Comparison of ENCODE assay signal across 8 mouse cellular contexts in the genomic region with DNA sequence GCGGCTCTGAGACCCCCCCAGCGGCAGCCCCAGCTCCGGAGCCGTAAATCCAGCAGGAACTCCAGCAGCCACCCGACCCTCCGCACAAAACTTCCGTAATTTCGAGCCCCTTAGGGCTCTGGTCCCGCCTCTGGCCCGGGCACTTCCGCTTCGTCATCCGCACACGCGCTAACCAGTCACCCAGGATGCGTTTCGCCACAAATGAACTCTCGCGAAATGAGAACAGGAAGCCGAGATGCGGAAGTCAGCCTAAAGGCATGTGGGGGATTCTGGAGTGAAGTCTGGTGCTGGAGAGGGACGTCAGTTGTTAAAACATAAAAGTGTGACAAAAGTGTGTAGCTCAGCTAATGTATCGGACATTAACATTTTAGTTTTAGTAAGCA. TPM values are rescaled to one million over a fixed set of nuclear protein-coding genes. Genes with fewer than 3 reads are reported as not detected.
DNase-seq lines count a peak whose midpoint lies in the region; ATAC-seq and TF ChIP-seq lines count a peak whose summit lies in the region.

A gene (minus strand): TSS at position 187 of the 383 bp plus-strand sequence.

- DNase-seq in 3134 (ENCODE audit: extremely low read depth, insufficient read length, low spot score), result peak; percentile 92
- DNase-seq in adrenal gland, postnatal 36 days, result peak; percentile 93 to 94
- peak; percentile 96 to 97 for DNase-seq in heart, adult 18-20 months
- DNase-seq in kidney, adult 2 months, result peak; percentile 97
- DNase-seq in spleen, adult 2 months (ENCODE audit: low read depth in 1 of 2, low spot score in 2 of 2), result peak; percentile 93 to 95

- peak within 1 kb of the TSS; percentile 97 for H3K27ac ChIP-seq in embryonic facial prominence, embryonic 13.5 days
- H3K27ac ChIP-seq in kidney, adult 2 months (ENCODE audit: insufficient read depth, low read depth, low read length), result peak within 1 kb of the TSS; percentile 80
- H3K27ac ChIP-seq in limb, embryonic 12.5 days, result peak within 1 kb of the TSS; percentile 93
- peak within 1 kb of the TSS; percentile 90 for H3K27ac ChIP-seq in midbrain, embryonic 15.5 days
- H3K27ac ChIP-seq in spleen, adult 2 months (ENCODE audit: insufficient read depth, low read length), result peak within 1 kb of the TSS; percentile 72

- no peaks in the 10 kb centered on the region for H3K27me3 ChIP-seq in embryonic facial prominence, embryonic 13.5 days
- no peaks in the 10 kb centered on the region for H3K27me3 ChIP-seq in kidney, adult 2 months (replicated peaks; ENCODE audit: control insufficient read depth, insufficient read depth, low read length)
- no peaks in the 10 kb centered on the region for H3K27me3 ChIP-seq in limb, embryonic 12.5 days
- no peaks in the 10 kb centered on the region for H3K27me3 ChIP-seq in midbrain, embryonic 15.5 days (replicated peaks)
- H3K27me3 ChIP-seq in spleen, adult 2 months (ENCODE audit: control insufficient read depth, insufficient read depth, low read length), result no peaks in the 10 kb centered on the region

- no peaks in the 10 kb centered on the region for H3K9me3 ChIP-seq in embryonic facial prominence, embryonic 13.5 days
- no peaks in the 10 kb centered on the region for H3K9me3 ChIP-seq in limb, embryonic 12.5 days
- H3K9me3 ChIP-seq in midbrain, embryonic 15.5 days, result no peaks in the 10 kb centered on the region

- no peak for TF ChIP-seq CTCF in kidney, adult 2 months (conservative IDR thresholded peaks at IDR 0.05; ENCODE audit: insufficient read depth, insufficient read length, low read depth, low read length)
- TF ChIP-seq CTCF in spleen, adult 2 months (IDR thresholded peaks at IDR 0.05; ENCODE audit: extremely low read depth, insufficient read depth, insufficient read length, insufficient replicate concordance), result no peak

- peak; percentile 98 for ATAC-seq in embryonic facial prominence, embryonic 13.5 days (ENCODE audit: insufficient number of reproducible peaks, insufficient read depth, low FRiP score, low TSS enrichment, low read depth)
- peak; percentile 99 for ATAC-seq in limb, embryonic 12.5 days (ENCODE audit: insufficient number of reproducible peaks, insufficient read depth, low FRiP score, low TSS enrichment, low read depth)
- ATAC-seq in midbrain, embryonic 15.5 days (replicated peaks), result peak; percentile 100

- no peaks in the 10 kb centered on the region for H3K36me3 ChIP-seq in embryonic facial prominence, embryonic 13.5 days
- H3K36me3 ChIP-seq in kidney, adult 2 months (ENCODE audit: control insufficient read depth, insufficient read depth, low read length), result no peaks in the 10 kb centered on the region
- peaks cover 9% of the 10 kb centered on the region; the same call in 1 of the 2 replicates for H3K36me3 ChIP-seq in limb, embryonic 12.5 days
- H3K36me3 ChIP-seq in midbrain, embryonic 15.5 days (replicated peaks), result no peaks in the 10 kb centered on the region
- no peaks in the 10 kb centered on the region for H3K36me3 ChIP-seq in spleen, adult 2 months (ENCODE audit: control insufficient read depth, insufficient read depth, low read length)

- TF ChIP-seq POLR2A in kidney, adult 2 months (IDR thresholded peaks at IDR 0.05; ENCODE audit: low read depth, low read length), result peak; percentile 50
- peak; percentile 80 for TF ChIP-seq POLR2A in spleen, adult 2 months (IDR thresholded peaks at IDR 0.05; ENCODE audit: low read depth, low read length)

- H3K9ac ChIP-seq in embryonic facial prominence, embryonic 13.5 days, result peak within 1 kb of the TSS; percentile 98
- peak within 1 kb of the TSS; percentile 96 for H3K9ac ChIP-seq in limb, embryonic 12.5 days (replicated peaks)
- H3K9ac ChIP-seq in midbrain, embryonic 15.5 days, result peak within 1 kb of the TSS; percentile 98

- peak within 1 kb of the TSS; percentile 70 for H3K4me2 ChIP-seq in embryonic facial prominence, embryonic 13.5 days
- H3K4me2 ChIP-seq in limb, embryonic 12.5 days, result peak within 1 kb of the TSS; percentile 60
- H3K4me2 ChIP-seq in midbrain, embryonic 15.5 days, result peak within 1 kb of the TSS; percentile 62

- under 1% methylated on average over 23 of the region's 23 CpGs for WGBS in embryonic facial prominence, embryonic 13.5 days
- under 1% methylated on average over 23 of the region's 23 CpGs for WGBS in kidney, adult 2 months
- WGBS in limb, embryonic 12.5 days, result under 1% methylated on average over 23 of the region's 23 CpGs
- under 1% methylated on average over 23 of the region's 23 CpGs for WGBS in midbrain, embryonic 15.5 days
- under 1% methylated on average over 23 of the region's 23 CpGs for WGBS in spleen, adult 2 months

- peak within 1 kb of the TSS; percentile 98 for H3K4me3 ChIP-seq in embryonic facial prominence, embryonic 13.5 days
- H3K4me3 ChIP-seq in kidney, adult 2 months (ENCODE audit: insufficient read depth, low read depth, low read length), result peak within 1 kb of the TSS; percentile 95
- H3K4me3 ChIP-seq in limb, embryonic 12.5 days (replicated peaks), result peak within 1 kb of the TSS; percentile 96
- H3K4me3 ChIP-seq in midbrain, embryonic 15.5 days, result peak within 1 kb of the TSS; percentile 99
- H3K4me3 ChIP-seq in spleen, adult 2 months (ENCODE audit: extremely low read depth, insufficient read depth, insufficient read length), result peak within 1 kb of the TSS; percentile 93

- peaks cover 19% of the 10 kb centered on the region; the same call in 1 of the 2 replicates for H3K4me1 ChIP-seq in embryonic facial prominence, embryonic 13.5 days
- H3K4me1 ChIP-seq in kidney, adult 2 months (ENCODE audit: control insufficient read depth, insufficient read depth, low read length), result peaks cover 3% of the 10 kb centered on the region
- peaks cover 12% of the 10 kb centered on the region; the same call in 1 of the 2 replicates for H3K4me1 ChIP-seq in limb, embryonic 12.5 days (replicated peaks)
- H3K4me1 ChIP-seq in midbrain, embryonic 15.5 days, result peaks cover 27% of the 10 kb centered on the region
- H3K4me1 ChIP-seq in spleen, adult 2 months (ENCODE audit: control insufficient read depth, insufficient read depth, insufficient read length), result peaks cover 5% of the 10 kb centered on the region; the same call in 1 of the 2 replicates

RNA-seq across cellular contexts. Expression of the gene that starts here (rescaled TPM):
- total RNA-seq in adrenal gland, postnatal 36 days (2021), result 100 to 1,000 TPM in 1 of 2 experiments, 10 to 100 TPM in 1; 91.1 to 118 TPM
- polyA plus RNA-seq in embryonic facial prominence, embryonic 13.5 days (2015; fragmentation: Nextera tagmentation; extraction: Ambion mirVana), result 62.1 and 64.9 TPM in 2 replicates
- total RNA-seq in heart, adult 18-20 months (2021), result 10 to 100 TPM; 30.4 to 32.3 TPM
- polyA plus RNA-seq in kidney, adult 2 months (2012; rRNA removed), result 13.3 and 16.0 TPM in 2 replicates
- 73.8 and 78.0 TPM in 2 replicates for polyA plus RNA-seq in limb, embryonic 12.5 days (2016; fragmentation: Nextera tagmentation; extraction: Ambion mirVana)
- 30.2 and 32.1 TPM in 2 replicates for polyA plus RNA-seq in midbrain, embryonic 15.5 days (2015; fragmentation: Nextera tagmentation; extraction: Ambion mirVana)
- polyA plus RNA-seq in spleen, adult 2 months (2012; rRNA removed), result 10.1 and 12.8 TPM in 2 replicates

Comparison
In these comparisons a context has a peak if more than half of its experiments do, and no peak if none do; other contexts are left out.
1. Peak in every context shown above with its lines: DNase-seq, ATAC-seq, H3K4me3 ChIP-seq and H3K27ac ChIP-seq.